Mouse (Mus musculus) liver, embryonic 16.5 days (tissue): Measurements from ENCODE around the gene Paqr6. TPM values are rescaled to one million over a fixed set of nuclear protein-coding genes. Genes with fewer than 3 reads are reported as not detected.
"Not testable (repeated sequence)": the region's sequence is repeated elsewhere in the genome, so short reads cannot be mapped to it uniquely, and the experiment has no call there.

Experiments
- ATAC-seq: fragments of 200-750 bp; cut with Nextera tagmentation; 2 replicates; pipeline ENCODE4 v1.8.0; 2017; ENCODE audit warnings: low read depth, mild to moderate bottlenecking, moderate number of reproducible peaks, moderate library complexity
- H3K27ac ChIP-seq: fragments of 300-500 bp; sonication (generic); 2 replicates; pipeline ENCODE4 v1.5.1; 2014; ENCODE audit warnings: mild to moderate bottlenecking, low read length
- H3K27me3 ChIP-seq: fragments of 300-500 bp; sonication (generic); 2 replicates; pipeline ENCODE4 v1.6.1; 2014; ENCODE audit warnings: low read depth, low read length, mixed read lengths; ENCODE audit not compliant: control insufficient read depth, insufficient read depth
- H3K36me3 ChIP-seq: fragments of 300-500 bp; sonication (generic); 2 replicates; pipeline ENCODE4 v1.6.1; 2014; ENCODE audit warnings: mild to moderate bottlenecking; ENCODE audit not compliant: control insufficient read depth, insufficient read depth
- H3K4me1 ChIP-seq: fragments of 300-500 bp; sonication (generic); 2 replicates; pipeline ENCODE4 v1.6.1; 2014; ENCODE audit warnings: low read depth, low read length, mixed read lengths; ENCODE audit not compliant: control insufficient read depth
- H3K4me2 ChIP-seq: fragments of 300-500 bp; sonication (generic); 2 replicates; pipeline ENCODE4 v1.6.1; 2014; ENCODE audit warnings: low read depth, low read length, mixed read lengths
- H3K4me3 ChIP-seq: fragments of 300-500 bp; sonication (generic); 2 replicates; pipeline ENCODE4 v1.5.1; 2014; ENCODE audit warnings: low read depth, mild to moderate bottlenecking, low read length
- H3K9ac ChIP-seq: fragments of 300-500 bp; sonication (generic); 2 replicates; pipeline ENCODE4 v1.6.1; 2014; ENCODE audit warnings: low read depth, low read length
- H3K9me3 ChIP-seq: fragments of 300-500 bp; sonication (generic); replicated peaks from 2 replicates; pipeline ENCODE4 v1.6.1; 2016; ENCODE audit warnings: low read length; ENCODE audit not compliant: control insufficient read depth
- WGBS: fragments of 180-500 bp; shearing (Covaris S2); extraction: QIAGEN DNeasy Blood & Tissue Kit; methylation state at CpG from one replicate; pipeline ENCODE4 v1.1.7; 2014; ENCODE audit not compliant: insufficient replicate concordance; 5-methylcytosine and 5-hydroxymethylcytosine counted together
- polyA plus RNA-seq: library from polyadenylated mRNA; unstranded; fragments of >200 nt; fragmentation: Nextera tagmentation; extraction: Ambion mirVana; gene quantifications from 2 replicates; pipeline ENCODE4 v1.2.1, GENCODE M21; 2015

Gene Paqr6
- polyA plus RNA-seq, 1 experiment from 2014 or later, result 7.0 TPM

DNA sequence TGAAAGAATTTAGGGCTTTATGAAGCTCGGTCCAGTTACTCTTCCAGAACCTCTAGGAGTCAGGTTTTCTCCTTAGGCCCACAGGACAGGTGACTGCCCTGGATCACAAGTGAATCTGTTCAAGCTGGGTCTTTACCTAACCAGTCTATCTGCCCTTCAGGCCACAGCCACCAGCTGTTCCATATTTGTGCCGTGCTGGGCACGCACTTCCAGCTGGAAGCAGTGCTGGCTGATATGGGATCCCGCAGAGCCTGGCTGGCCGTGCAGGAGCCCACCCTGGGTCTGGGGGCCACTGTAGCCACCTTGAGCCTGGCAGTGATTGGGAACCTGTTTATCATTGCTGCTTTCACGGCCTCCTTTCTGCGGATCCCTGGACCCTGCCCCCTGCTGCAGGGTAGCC, 12.3 kb downstream of the Paqr6 start:
- not testable (repeated sequence) for H3K27me3 ChIP-seq, H3K27ac ChIP-seq, H3K4me2 ChIP-seq, H3K9me3 ChIP-seq, H3K4me3 ChIP-seq, H3K36me3 ChIP-seq, ATAC-seq, H3K9ac ChIP-seq, H3K4me1 ChIP-seq
- 43% methylated on average over 5 of the region's 7 CpGs for WGBS

DNA sequence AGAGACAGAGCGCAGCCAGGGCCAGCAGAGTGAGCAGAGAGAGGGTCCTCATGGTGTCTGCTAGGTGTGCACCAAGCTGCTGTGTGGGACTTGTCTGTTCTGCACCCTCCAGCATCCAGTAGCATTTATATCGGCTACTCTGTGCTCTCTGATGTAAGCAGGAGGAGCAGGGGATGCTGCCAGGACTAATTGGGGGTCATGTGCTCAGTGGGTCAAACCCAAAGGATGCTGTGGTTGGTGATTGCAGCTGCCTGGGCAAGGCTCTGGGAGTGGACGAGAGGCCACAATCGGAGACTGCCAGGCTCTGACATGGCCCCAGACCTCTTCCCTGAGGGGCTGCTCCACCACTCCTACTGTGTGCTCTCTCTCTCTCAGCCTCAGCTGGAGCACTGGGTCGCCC, 14.2 kb downstream of the Paqr6 start, which contains the start of gene Bglap2:
Gene Bglap2, minus strand, starts transcription at position 101 of the 400 bp plus-strand sequence.
- H3K36me3 ChIP-seq, H3K9ac ChIP-seq, H3K4me1 ChIP-seq, H3K27me3 ChIP-seq, ATAC-seq, H3K27ac ChIP-seq, H3K4me2 ChIP-seq, H3K4me3 ChIP-seq, H3K9me3 ChIP-seq: not testable (repeated sequence)
- WGBS, result 60% methylated on average over 5 of the region's 5 CpGs

DNA sequence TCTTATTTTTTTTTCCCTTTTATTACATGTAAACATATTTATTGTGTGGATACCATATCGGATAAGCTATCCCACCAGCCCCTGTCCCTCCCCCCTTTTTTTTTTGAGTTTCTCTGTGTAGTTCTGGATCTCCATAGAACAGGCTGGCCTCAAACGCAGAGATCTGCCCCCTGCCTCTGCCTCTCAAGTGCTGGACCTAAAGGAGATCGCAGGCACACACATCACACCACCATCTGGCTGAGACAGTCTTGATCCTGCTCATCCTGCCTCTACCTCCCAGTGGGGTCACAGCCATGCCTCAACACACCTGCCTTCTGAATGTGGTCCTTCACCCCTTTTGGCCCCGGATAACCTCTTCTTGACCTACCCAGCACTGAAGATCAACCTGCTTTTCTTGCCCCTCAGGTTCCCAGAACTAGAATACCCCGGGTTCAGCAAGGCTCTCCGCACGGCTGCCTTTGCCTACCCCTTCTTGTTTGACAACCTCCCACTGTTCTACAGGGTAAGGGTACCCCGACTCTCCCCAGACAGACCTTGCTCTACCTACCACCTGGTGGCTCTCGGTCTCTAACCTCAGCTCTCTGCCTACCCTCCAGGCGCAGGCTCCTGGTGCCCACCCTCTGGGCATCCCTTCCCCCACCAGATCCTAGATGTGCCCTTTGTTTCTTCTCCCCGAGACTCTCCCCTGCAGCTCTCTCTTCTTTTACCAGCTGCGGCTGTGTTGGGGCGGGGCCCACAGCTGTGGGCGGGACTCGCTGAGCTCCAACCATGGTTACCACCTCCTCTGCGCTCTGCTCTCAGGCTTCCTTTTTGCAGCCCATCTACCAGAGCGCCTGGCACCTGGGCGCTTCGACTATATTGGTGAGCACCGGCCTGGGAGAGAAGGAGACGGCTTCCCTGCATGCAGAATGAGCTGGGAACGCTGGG, 17.3 kb downstream of the Paqr6 start:
- not testable (repeated sequence) for H3K27ac ChIP-seq

DNA sequence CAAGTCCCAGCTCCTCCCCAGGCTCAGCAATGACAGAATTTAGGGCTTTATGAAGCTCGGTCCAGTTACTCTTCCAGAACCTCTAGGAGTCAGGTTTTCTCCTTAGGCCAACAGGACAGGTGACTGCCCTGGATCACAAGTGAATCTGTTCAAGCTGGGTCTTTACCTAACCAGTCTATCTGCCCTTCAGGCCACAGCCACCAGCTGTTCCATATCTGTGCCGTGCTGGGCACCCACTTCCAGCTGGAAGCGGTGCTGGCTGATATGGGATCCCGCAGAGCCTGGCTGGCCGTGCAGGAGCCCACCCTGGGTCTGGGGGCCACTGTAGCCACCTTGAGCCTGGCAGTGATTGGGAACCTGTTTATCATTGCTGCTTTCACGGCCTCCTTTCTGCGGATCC, 18.0 kb downstream of the Paqr6 start:
- 0% methylated on average over 1 of the region's 7 CpGs for WGBS
- H3K27ac ChIP-seq, H3K9me3 ChIP-seq, H3K36me3 ChIP-seq, H3K4me3 ChIP-seq, H3K9ac ChIP-seq, H3K4me1 ChIP-seq, H3K27me3 ChIP-seq, H3K4me2 ChIP-seq, ATAC-seq: not testable (repeated sequence)

More for the DNA sequence above, 17.3 kb downstream of the Paqr6 start:
- not testable (repeated sequence) for H3K36me3 ChIP-seq, H3K9me3 ChIP-seq, H3K4me1 ChIP-seq, H3K27me3 ChIP-seq, H3K9ac ChIP-seq, H3K4me3 ChIP-seq
- peak overlapping the region; percentile 18; the same call in 1 of the 2 replicates for H3K4me2 ChIP-seq
- 14% methylated on average over 20 of the region's 22 CpGs for WGBS
- ATAC-seq, result peak; percentile 82

DNA sequence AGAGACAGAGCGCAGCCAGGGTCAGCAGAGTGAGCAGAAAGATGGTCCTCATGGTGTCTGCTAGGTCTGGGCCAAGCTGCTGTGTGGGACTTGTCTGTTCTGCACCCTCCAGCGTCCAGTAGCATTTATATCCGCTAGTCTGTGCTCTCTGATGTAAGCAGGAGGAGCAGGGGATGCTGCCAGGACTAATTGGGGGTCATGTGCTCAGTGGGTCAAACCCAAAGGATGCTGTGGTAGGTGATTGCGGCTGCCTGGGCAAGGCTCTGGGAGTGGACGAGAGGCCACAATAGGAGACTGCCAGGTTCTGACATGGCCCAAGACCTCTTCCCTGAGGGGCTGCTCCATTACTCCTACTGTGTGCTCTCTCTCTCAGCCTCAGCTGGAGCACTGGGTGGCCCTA, 20.0 kb downstream of the Paqr6 start, which contains the start of gene Bglap:
Gene Bglap, minus strand, starts transcription at position 101 of the 400 bp plus-strand sequence.
- Histone ChIP-seq H3K27ac (no peak within 1 kb of the TSS), H3K4me2 (no peak within 1 kb of the TSS), H3K4me3 (no peak within 1 kb of the TSS), H3K9me3 (no peaks in the 10 kb centered on the region), H3K27me3 (no peaks in the 10 kb centered on the region), H3K36me3 (no peaks in the 10 kb centered on the region), H3K4me1 (no peaks in the 10 kb centered on the region; the same call in 1 of the 2 replicates), H3K9ac (no peak within 1 kb of the TSS)
- 62% methylated on average over 5 of the region's 5 CpGs for WGBS
- no peak for ATAC-seq

DNA sequence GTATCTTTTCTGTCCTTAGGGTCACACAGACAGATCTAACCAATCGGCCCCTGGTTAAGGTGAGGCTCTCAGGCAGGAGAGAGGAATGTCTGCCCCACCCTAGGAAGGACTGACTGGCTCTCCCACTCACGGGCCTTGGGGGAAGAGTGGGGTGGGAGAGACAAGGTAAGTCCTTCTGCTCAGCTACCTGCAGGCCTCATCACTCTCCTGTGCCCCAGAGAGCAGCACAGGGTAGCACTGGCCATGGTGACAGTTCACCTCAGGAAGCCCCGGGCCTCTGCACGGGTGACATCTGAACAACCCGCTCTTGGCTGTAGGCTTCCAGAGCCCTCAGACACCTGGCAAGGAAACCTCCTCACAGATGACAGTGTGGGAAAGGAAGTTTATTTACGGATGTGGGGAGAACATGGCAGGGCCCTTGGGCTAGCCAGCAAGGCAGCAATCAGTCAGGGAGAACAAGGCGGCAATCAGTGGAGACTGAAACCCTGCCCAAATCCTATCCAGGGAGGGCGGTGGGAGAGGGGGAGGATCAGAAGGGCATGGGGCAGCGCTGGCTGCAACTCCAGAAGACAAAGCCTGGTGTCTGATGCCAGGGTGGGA, 29.5 kb downstream of the Paqr6 start:
- Histone ChIP-seq H3K36me3 (peaks cover 8% of the 10 kb centered on the region), H3K4me1 (no peaks in the 10 kb centered on the region), H3K27ac (no peak overlapping the region), H3K4me2 (no peak overlapping the region), H3K9ac (no peak overlapping the region), H3K9me3 (no peaks in the 10 kb centered on the region), H3K27me3 (no peaks in the 10 kb centered on the region), H3K4me3 (no peak overlapping the region)
- ATAC-seq, result no peak
- 85% methylated on average over 9 of the region's 9 CpGs for WGBS

DNA sequence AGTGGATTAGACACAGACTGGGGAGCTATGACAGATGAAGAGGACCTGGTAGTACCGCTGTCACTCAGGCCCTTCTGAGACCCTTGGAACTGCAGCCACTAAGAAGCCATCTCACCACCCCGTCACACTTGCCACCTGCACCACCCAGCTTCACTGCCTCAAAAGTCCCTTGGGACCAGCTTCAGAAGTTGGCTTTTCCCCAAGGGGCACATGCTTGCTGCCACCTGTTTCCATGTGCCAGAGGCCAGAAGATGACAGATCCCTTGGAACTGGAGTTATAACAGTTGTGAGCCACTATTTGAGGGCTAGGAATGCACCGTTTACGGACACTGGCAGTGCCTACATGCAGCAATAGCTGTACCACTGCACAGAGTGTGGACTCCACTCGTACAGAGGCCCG, 30.9 kb downstream of the Paqr6 start:
- Histone ChIP-seq H3K4me2 (no peak overlapping the region), H3K9ac (no peak overlapping the region), H3K4me3 (no peak overlapping the region), H3K27me3 (no peaks in the 10 kb centered on the region), H3K27ac (no peak overlapping the region), H3K4me1 (no peaks in the 10 kb centered on the region), H3K36me3 (peaks cover 4% of the 10 kb centered on the region), H3K9me3 (no peaks in the 10 kb centered on the region)
- no peak for ATAC-seq
- 83% methylated on average over 6 of the region's 6 CpGs for WGBS

DNA sequence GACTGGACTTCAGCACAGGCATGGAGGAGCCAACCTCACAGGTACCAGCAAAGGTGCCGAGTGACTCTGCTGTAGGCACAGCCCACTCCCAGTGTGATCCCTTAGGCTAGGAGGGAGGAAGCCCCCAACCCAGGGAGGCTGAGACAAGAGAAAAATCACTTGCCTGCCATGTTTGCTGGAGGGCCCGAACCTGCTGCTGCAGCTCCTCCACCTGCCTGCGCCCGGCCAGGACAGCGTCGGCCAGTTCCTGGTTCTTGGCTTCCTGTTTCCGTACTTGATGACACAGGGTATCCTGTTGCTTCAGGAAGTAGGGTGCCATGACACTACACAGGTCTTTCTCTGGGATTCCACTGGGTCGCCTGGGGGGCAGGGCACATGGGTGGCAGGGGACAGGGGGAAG, 31.4 kb downstream of the Paqr6 start:
- H3K36me3 ChIP-seq, result peaks cover 4% of the 10 kb centered on the region
- H3K9me3 ChIP-seq, result no peaks in the 10 kb centered on the region
- 82% methylated on average over 8 of the region's 8 CpGs for WGBS

DNA sequence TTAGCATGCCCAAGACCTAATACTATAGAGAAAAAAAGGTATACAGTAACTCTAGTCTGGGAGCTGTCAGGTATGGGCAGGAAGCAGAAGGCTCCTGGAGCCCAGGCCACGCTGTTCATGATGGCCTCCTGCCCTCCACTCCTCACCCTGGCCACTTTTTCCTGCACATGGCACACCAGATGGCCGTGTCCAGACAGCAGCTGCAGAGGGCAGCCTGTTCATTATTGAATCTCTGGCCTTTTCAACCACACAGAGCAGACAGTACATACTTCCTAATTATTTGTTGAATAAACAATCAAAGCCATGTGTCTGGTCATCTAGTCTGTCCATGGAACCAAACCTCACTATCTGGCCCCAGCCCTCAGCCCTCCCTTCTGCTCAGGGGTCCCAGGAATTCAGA, 34.3 kb downstream of the Paqr6 start:
- Histone ChIP-seq H3K27me3 (no peaks in the 10 kb centered on the region), H3K9ac (no peak overlapping the region), H3K4me3 (no peak overlapping the region), H3K4me2 (no peak overlapping the region), H3K4me1 (no peaks in the 10 kb centered on the region), H3K36me3 (peaks cover 4% of the 10 kb centered on the region), H3K9me3 (no peaks in the 10 kb centered on the region), H3K27ac (no peak overlapping the region)
- no peak for ATAC-seq
- WGBS, result 79% methylated on average over 2 of the region's 2 CpGs

More for the DNA sequence above, 31.4 kb downstream of the Paqr6 start:
- Histone ChIP-seq H3K4me3 (no peak overlapping the region), H3K9ac (no peak overlapping the region), H3K4me2 (no peak overlapping the region), H3K27me3 (no peaks in the 10 kb centered on the region), H3K27ac (no peak overlapping the region), H3K4me1 (no peaks in the 10 kb centered on the region)
- peak; percentile 9; the same call in 1 of the 2 replicates for ATAC-seq
